8 mouse cellular contexts compared by ENCODE assay signal in the genomic region with DNA sequence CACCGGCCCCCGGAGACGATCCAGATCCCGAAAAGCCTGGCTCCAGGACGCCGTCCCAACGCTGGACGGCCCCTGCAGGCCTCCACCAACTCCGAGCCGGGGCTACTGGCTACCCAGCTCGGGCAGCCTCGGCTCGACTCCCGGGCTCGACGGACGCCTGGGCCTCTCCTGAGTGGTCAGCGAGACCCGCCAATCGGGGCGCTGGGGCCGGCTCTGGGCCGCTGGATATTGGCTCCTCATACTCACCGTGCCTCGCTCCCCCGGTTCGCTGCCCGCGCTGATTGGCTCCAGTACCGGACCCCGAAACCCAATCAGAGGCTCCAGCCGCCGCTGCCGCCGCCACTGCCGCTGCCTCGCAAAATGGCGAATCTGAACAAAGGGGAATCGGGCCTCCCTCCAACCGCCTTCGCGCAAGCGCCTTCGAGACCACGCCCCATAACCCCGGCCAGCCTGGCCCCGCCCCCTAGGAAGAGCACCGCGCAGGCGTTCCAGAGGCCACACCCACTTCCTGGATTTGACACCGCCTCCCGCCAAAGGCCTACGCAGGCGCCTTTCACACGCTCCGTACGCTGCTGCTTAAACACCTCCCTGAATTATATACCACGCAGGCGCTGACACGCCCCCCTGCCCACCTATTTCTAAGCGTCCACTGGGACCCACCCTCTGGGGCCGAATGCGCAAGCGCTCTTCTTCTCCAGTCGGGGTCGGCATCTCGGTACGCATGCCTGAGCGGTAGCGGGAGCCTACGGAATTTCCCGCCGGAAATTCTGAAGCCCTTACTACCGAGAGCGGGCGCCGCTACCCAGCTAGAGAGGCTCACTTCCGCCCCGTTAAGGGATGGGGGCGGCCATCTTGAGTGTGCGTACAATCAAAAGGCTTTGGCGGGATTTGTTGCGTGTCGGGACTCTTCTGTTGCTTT. TPM values are rescaled to one million over a fixed set of nuclear protein-coding genes. Genes with fewer than 3 reads are reported as not detected.
DNase-seq lines count a peak whose midpoint lies in the region; ATAC-seq and TF ChIP-seq lines count a peak whose summit lies in the region.

A gene (minus strand): TSS at position 527 of the 919 bp plus-strand sequence.
A gene (plus strand): TSS at position 635 of the 919 bp plus-strand sequence.

- peaks cover 10 to 49% of the 10 kb centered on the region in 2 experiments for H3K4me1 ChIP-seq in CH12.LX (ENCODE audit: control insufficient read depth in 1 of 2, insufficient read depth in 2 of 2)
- peaks cover 5% of the 10 kb centered on the region; the same call in 1 of the 2 replicates for H3K4me1 ChIP-seq in forebrain, embryonic 11.5 days (replicated peaks; ENCODE audit: control insufficient read depth, insufficient read depth, low read length)
- peaks cover 27% of the 10 kb centered on the region for H3K4me1 ChIP-seq in heart, embryonic 16.5 days (ENCODE audit: control insufficient read depth, insufficient read depth, low read length)
- peaks cover 52% of the 10 kb centered on the region for H3K4me1 ChIP-seq in liver, embryonic 15.5 days (replicated peaks)
- H3K4me1 ChIP-seq in neural tube, embryonic 12.5 days, result peaks cover 20% of the 10 kb centered on the region

- peak within 1 kb of the TSS; percentile 96 for H3K4me2 ChIP-seq in CH12.LX (ENCODE audit: insufficient read depth, low read depth, poor library complexity, severe bottlenecking)
- H3K4me2 ChIP-seq in forebrain, embryonic 11.5 days (ENCODE audit: low read depth, low read length, severe bottlenecking), result peak within 1 kb of the TSS; percentile 77
- H3K4me2 ChIP-seq in heart, embryonic 16.5 days (ENCODE audit: low read depth, low read length), result peak within 1 kb of the TSS; percentile 92
- H3K4me2 ChIP-seq in liver, embryonic 15.5 days, result peak within 1 kb of the TSS; percentile 82
- peak within 1 kb of the TSS; percentile 86 for H3K4me2 ChIP-seq in neural tube, embryonic 12.5 days (replicated peaks)

- no peaks in the 10 kb centered on the region for H3K27me3 ChIP-seq in CH12.LX (replicated peaks)
- no peaks in the 10 kb centered on the region for H3K27me3 ChIP-seq in forebrain, embryonic 11.5 days (ENCODE audit: control insufficient read depth, insufficient read depth, low read length)
- H3K27me3 ChIP-seq in heart, embryonic 16.5 days (ENCODE audit: control insufficient read depth, insufficient read depth, low read length), result no peaks in the 10 kb centered on the region
- no peaks in the 10 kb centered on the region for H3K27me3 ChIP-seq in liver, embryonic 15.5 days
- H3K27me3 ChIP-seq in neural tube, embryonic 12.5 days (replicated peaks), result no peaks in the 10 kb centered on the region

- peaks cover 13 to 52% of the 10 kb centered on the region in 2 experiments for H3K36me3 ChIP-seq in CH12.LX (replicated peaks in 1 of 2; ENCODE audit: control insufficient read depth in 1 of 2, insufficient read depth in 1 of 2, low read length in 1 of 2)
- H3K36me3 ChIP-seq in forebrain, embryonic 11.5 days (ENCODE audit: control insufficient read depth, insufficient read depth, low read length), result no peaks in the 10 kb centered on the region; the same call in 1 of the 2 replicates
- H3K36me3 ChIP-seq in heart, embryonic 16.5 days (ENCODE audit: control insufficient read depth, insufficient read depth), result peaks cover 7% of the 10 kb centered on the region
- H3K36me3 ChIP-seq in liver, embryonic 15.5 days (replicated peaks), result peaks cover 32% of the 10 kb centered on the region
- H3K36me3 ChIP-seq in neural tube, embryonic 12.5 days, result peaks cover 11% of the 10 kb centered on the region

- WGBS in forebrain, embryonic 11.5 days, result under 1% methylated on average over 72 of the region's 84 CpGs
- whole genome bisulfite sequencing in heart, embryonic 16.5 days, result under 1% methylated on average over 84 of the region's 84 CpGs
- under 1% methylated on average over 84 of the region's 84 CpGs for WGBS in liver, embryonic 15.5 days (ENCODE audit: insufficient replicate concordance)
- WGBS in neural tube, embryonic 12.5 days, result under 1% methylated on average over 84 of the region's 84 CpGs

- H3K79me2 ChIP-seq in CH12.LX (replicated peaks; ENCODE audit: control insufficient read depth, extremely low read depth, insufficient read depth, poor library complexity, severe bottlenecking), result peaks cover 50% of the 10 kb centered on the region

- in situ Hi-C loops in CH12.LX (cut with MboI; ENCODE audit: low pct_ligation_motif_present, low pct_unique_long_range_greater_than_20kb, low sequenced_read_pairs), result no loop called here

- TF ChIP-seq EP300 in CH12.LX (IDR thresholded peaks at IDR 0.05; ENCODE audit: low read length), result no peak

- dilution Hi-C loops in CH12.LX (cut with MboI; ENCODE audit: extremely low pct_ligation_motif_present, extremely low pct_unique_long_range_greater_than_20kb, low sequenced_read_pairs), result no loop called here

- TF ChIP-seq POLR2A in CH12.LX (IDR thresholded peaks at IDR 0.05; ENCODE audit: low read depth, low read length), result peak; percentile 73

- DNase-seq in CH12.LX (ENCODE audit: extremely low read depth), result peak; percentile 100
- DNase-seq in c-Kit-positive CD71-positive TER-119-negative erythroid progenitor cells, embryonic 14.5 days (ENCODE audit: low read depth), result peak; percentile 99
- peak; percentile 100 for DNase-seq in forebrain, embryonic 11.5 days (ENCODE audit: low spot score)
- peak; percentile 99 to 100 for DNase-seq in kidney, postnatal 36 days
- peak; percentile 100 for DNase-seq in telencephalon, adult 2 months (ENCODE audit: low read depth, low spot score)

- peak within 1 kb of the TSS; percentile 97 for H3K27ac ChIP-seq in CH12.LX (ENCODE audit: insufficient read depth, low read depth)
- H3K27ac ChIP-seq in forebrain, embryonic 11.5 days (ENCODE audit: low read depth, low read length), result peak within 1 kb of the TSS; percentile 100
- H3K27ac ChIP-seq in heart, embryonic 16.5 days (ENCODE audit: low read length), result peak within 1 kb of the TSS; percentile 99
- peak within 1 kb of the TSS; percentile 100 for H3K27ac ChIP-seq in liver, embryonic 15.5 days (replicated peaks)
- peak within 1 kb of the TSS; percentile 99 for H3K27ac ChIP-seq in neural tube, embryonic 12.5 days

- H3K9ac ChIP-seq in CH12.LX (ENCODE audit: insufficient read depth, low read depth), result peak within 1 kb of the TSS; percentile 97
- peak within 1 kb of the TSS; percentile 100 for H3K9ac ChIP-seq in forebrain, embryonic 11.5 days (ENCODE audit: low read length)
- H3K9ac ChIP-seq in heart, embryonic 16.5 days (ENCODE audit: low read length), result peak within 1 kb of the TSS; percentile 90
- H3K9ac ChIP-seq in liver, embryonic 15.5 days, result peak within 1 kb of the TSS; percentile 98
- H3K9ac ChIP-seq in neural tube, embryonic 12.5 days, result peak within 1 kb of the TSS; percentile 98

- H3K9me3 ChIP-seq in CH12.LX (replicated peaks; ENCODE audit: low read length), result no peaks in the 10 kb centered on the region
- H3K9me3 ChIP-seq in forebrain, embryonic 11.5 days (ENCODE audit: control insufficient read depth, low read length), result no peaks in the 10 kb centered on the region
- H3K9me3 ChIP-seq in heart, embryonic 16.5 days (replicated peaks; ENCODE audit: control insufficient read depth, low read length), result no peaks in the 10 kb centered on the region
- no peaks in the 10 kb centered on the region for H3K9me3 ChIP-seq in liver, embryonic 15.5 days (replicated peaks)
- no peaks in the 10 kb centered on the region for H3K9me3 ChIP-seq in neural tube, embryonic 12.5 days

- ATAC-seq in forebrain, embryonic 11.5 days (replicated peaks; ENCODE audit: low FRiP score), result peak; percentile 97
- peak; percentile 94 for ATAC-seq in heart, embryonic 16.5 days (replicated peaks; ENCODE audit: extremely low read depth, insufficient read depth, low FRiP score)
- peak; percentile 89 for ATAC-seq in liver, embryonic 15.5 days (ENCODE audit: insufficient read depth)
- ATAC-seq in neural tube, embryonic 12.5 days (ENCODE audit: low FRiP score, low read depth), result peak; percentile 96

- peak within 1 kb of the TSS; percentile 86 to 97 (median 93) for H3K4me3 ChIP-seq in CH12.LX (replicated peaks in 1 of 3; ENCODE audit: low read depth in 2 of 3, low read length in 2 of 3, poor library complexity in 1 of 3)
- peak within 1 kb of the TSS; percentile 84 for H3K4me3 ChIP-seq in forebrain, embryonic 11.5 days (ENCODE audit: low read depth, low read length)
- H3K4me3 ChIP-seq in heart, embryonic 16.5 days (ENCODE audit: low read length), result peak within 1 kb of the TSS; percentile 81
- peak within 1 kb of the TSS; percentile 94 for H3K4me3 ChIP-seq in liver, embryonic 15.5 days (replicated peaks)
- peak within 1 kb of the TSS; percentile 85 for H3K4me3 ChIP-seq in neural tube, embryonic 12.5 days

- TF ChIP-seq CTCF in CH12.LX (conservative IDR thresholded peaks at IDR 0.05 in 1 of 2, IDR thresholded peaks at IDR 0.05 in 1 of 2; ENCODE audit: low read depth in 2 of 2, low read length in 2 of 2), result no peak

- no peak for TF ChIP-seq RAD21 in CH12.LX (IDR thresholded peaks at IDR 0.05; ENCODE audit: low read depth, low read length)

TF ChIP-seq in CH12.LX, 34 proteins besides CTCF, POLR2A, EP300 and RAD21 (continues in another document):
- TF ChIP-seq MXI1 (IDR thresholded peaks at IDR 0.05; ENCODE audit: low read depth, low read length) (peak; percentile 55; the same call in 1 of the 2 replicates), RCOR1 (conservative IDR thresholded peaks at IDR 0.05; ENCODE audit: low read depth, low read length) (no peak), GABPA (IDR thresholded peaks at IDR 0.05; ENCODE audit: insufficient replicate concordance, low read depth, low read length) (no peak), ZKSCAN1 (IDR thresholded peaks at IDR 0.05; ENCODE audit: borderline replicate concordance, low read depth, low read length) (no peak), MAX (IDR thresholded peaks at IDR 0.05; ENCODE audit: low read length) (0 out of 2 replicates have a peak, but pooled peaks have one; percentile 33)

RNA-seq across cellular contexts. Expression of the first gene that starts in this region (rescaled TPM):
- total RNA-seq in CH12.LX (2012; rRNA removed) (25.2 and 29.3 TPM in 2 replicates), CH12.LX (2014; rRNA removed) (18.6 and 26.9 TPM in 2 replicates)
- 44.2 and 50.4 TPM in 2 replicates for polyA plus RNA-seq in CH12.LX (2012; ENCODE audit: insufficient read length, low read depth)
- polyA plus RNA-seq in forebrain, embryonic 11.5 days (2014; fragmentation: Nextera tagmentation; extraction: Ambion mirVana), result 24.5 and 25.6 TPM in 2 replicates
- polyA plus RNA-seq in heart, embryonic 16.5 days (2015; fragmentation: Nextera tagmentation; extraction: Ambion mirVana), result 9.0 and 10.2 TPM in 2 replicates
- 8.0 TPM in 2 replicates for polyA plus RNA-seq in liver, embryonic 15.5 days (2015; fragmentation: Nextera tagmentation; extraction: Ambion mirVana)
- polyA plus RNA-seq in neural tube, embryonic 12.5 days (2016; fragmentation: Nextera tagmentation; extraction: Ambion mirVana), result 16.3 and 17.4 TPM in 2 replicates

RNA-seq across cellular contexts. Expression of the second gene that starts in this region (rescaled TPM):
- 30.0 and 30.6 TPM in 2 replicates for total RNA-seq in CH12.LX (2012; rRNA removed)
- 59.4 and 61.6 TPM in 2 replicates for total RNA-seq in CH12.LX (2014; rRNA removed)
- 32.6 TPM in 2 replicates for polyA plus RNA-seq in CH12.LX (2012; ENCODE audit: insufficient read length, low read depth)
- polyA plus RNA-seq in forebrain, embryonic 11.5 days (2014; fragmentation: Nextera tagmentation; extraction: Ambion mirVana), result 91.6 and 91.8 TPM in 2 replicates
- polyA plus RNA-seq in heart, embryonic 16.5 days (2015; fragmentation: Nextera tagmentation; extraction: Ambion mirVana), result 40.9 and 44.4 TPM in 2 replicates
- polyA plus RNA-seq in liver, embryonic 15.5 days (2015; fragmentation: Nextera tagmentation; extraction: Ambion mirVana), result 42.8 and 44.0 TPM in 2 replicates
- polyA plus RNA-seq in neural tube, embryonic 12.5 days (2016; fragmentation: Nextera tagmentation; extraction: Ambion mirVana), result 58.7 and 62.6 TPM in 2 replicates

Comparison
In these comparisons a context has a peak if more than half of its experiments do, and no peak if none do; other contexts are left out.
1. Peak in every context shown above with its lines: DNase-seq, ATAC-seq, H3K4me3 ChIP-seq and H3K27ac ChIP-seq.